Mouse (Mus musculus): ENCODE measurements around the gene Ilk. TPM values are rescaled to one million over a fixed set of nuclear protein-coding genes. Genes with fewer than 3 reads are reported as not detected.
A peak's percentile ranks its signal among the peaks of the same experiment; 100 is the strongest.
"Not testable (repeated sequence)": the region's sequence is repeated elsewhere in the genome, so short reads cannot be mapped to it uniquely, and the experiment has no call there.

Ilk gene
- total RNA-seq (2021): 10 to 100 TPM; 78.2 to 86.1 TPM
- long read RNA-seq, experiment 1, transcript Ilk-201 (13 exons, 1,795 nt): major isoform, 87 of 107 reads
- long read RNA-seq, experiment 1, partial matches to known transcripts: 14 of 107 reads
- long read RNA-seq, experiment 1, other reads (novel, unspliced or antisense): 5 of 107 reads
- long read RNA-seq, experiment 2, transcript Ilk-212 (13 exons, 1,749 nt): minor isoform, 6 of 95 reads
- long read RNA-seq, experiment 2, transcript Ilk-201 (13 exons, 1,795 nt): major isoform, 79 of 95 reads
- long read RNA-seq, experiment 2, partial matches to known transcripts: 6 of 95 reads
- long read RNA-seq, experiment 2, other reads (novel, unspliced or antisense): 3 of 95 reads

GRCm38 (mm10) chr7:105736264-105736901, at the start of gene Ilk:
Ilk (plus strand) TSS chr7:105736592.
- intact Hi-C loops (cut with DNase I; ENCODE audit: low total_unique reads): no loop called here
- peak; percentile 94 for DNase-seq

GRCm38 (mm10) chr7:105690875-105691274, 45.5 kb upstream of the Ilk start:
- intact Hi-C loops (cut with DNase I; ENCODE audit: low total_unique reads): no loop called here
- no peak for DNase-seq

- no peak for DNase-seq
- intact Hi-C loops (cut with DNase I; ENCODE audit: low total_unique reads): no loop called here
Observed at GRCm38 (mm10) chr7:105703184-105703583, 33.2 kb upstream of the Ilk start.

GRCm38 (mm10) chr7:105703816-105704215, 32.6 kb upstream of the Ilk start:
- DNase-seq: no peak
- intact Hi-C loops (cut with DNase I; ENCODE audit: low total_unique reads): no loop called here

- intact Hi-C loops (cut with DNase I; ENCODE audit: low total_unique reads): no loop called here
- DNase-seq: no peak
Observed at GRCm38 (mm10) chr7:105708733-105709132, 27.7 kb upstream of the Ilk start.

- intact Hi-C loops (cut with DNase I; ENCODE audit: low total_unique reads): no loop called here
- no peak for DNase-seq
Observed at GRCm38 (mm10) chr7:105715366-105715765, 21.0 kb upstream of the Ilk start.

GRCm38 (mm10) chr7:105721916-105722315, 14.5 kb upstream of the Ilk start:
- intact Hi-C loops (cut with DNase I; ENCODE audit: low total_unique reads): no loop called here

GRCm38 (mm10) chr7:105726144-105726979, 10.0 kb upstream of the Ilk start:
- no peak for DNase-seq
- intact Hi-C loops (cut with DNase I; ENCODE audit: low total_unique reads): loop anchor here (2.0 kb wide), 1 partner anchor 92 kb away; no protein-coding TSS in a partner anchor

More at GRCm38 (mm10) chr7:105721916-105722315, 14.5 kb upstream of the Ilk start:
- no peak for DNase-seq

- intact Hi-C loops (cut with DNase I; ENCODE audit: low total_unique reads): loop anchor here (2.0 kb wide), 1 partner anchor 92 kb away; no protein-coding TSS in a partner anchor
Observed at GRCm38 (mm10) chr7:105726980-105727325, 9.4 kb upstream of the Ilk start.

GRCm38 (mm10) chr7:105728701-105729428, 7.5 kb upstream of the Ilk start:
- DNase-seq: no peak
- intact Hi-C loops (cut with DNase I; ENCODE audit: low total_unique reads): no loop called here

More at GRCm38 (mm10) chr7:105726980-105727325, 9.4 kb upstream of the Ilk start:
- no peak for DNase-seq

- no peak for DNase-seq
- intact Hi-C loops (cut with DNase I; ENCODE audit: low total_unique reads): no loop called here
Observed at GRCm38 (mm10) chr7:105733836-105734235, 2.6 kb upstream of the Ilk start.

GRCm38 (mm10) chr7:105734826-105735225, 1.6 kb upstream of the Ilk start:
- DNase-seq: no peak
- intact Hi-C loops (cut with DNase I; ENCODE audit: low total_unique reads): no loop called here

- DNase-seq; intact Hi-C loops (cut with DNase I; ENCODE audit: low total_unique reads): not testable (repeated sequence)
Observed at GRCm38 (mm10) chr7:105735464-105735863, 928 bp upstream of the Ilk start.

GRCm38 (mm10) chr7:105736911-105737521, 624 bp downstream of the Ilk start, which contains the start of gene Rrp8:
Rrp8 (minus strand) TSS chr7:105737385.
- peak; percentile 41 for DNase-seq
- intact Hi-C loops (cut with DNase I; ENCODE audit: low total_unique reads): no loop called here

GRCm38 (mm10) chr7:105737648-105738047, 1.3 kb downstream of the Ilk start:
- no peak for DNase-seq
- intact Hi-C loops (cut with DNase I; ENCODE audit: low total_unique reads): no loop called here

- DNase-seq: no peak
- intact Hi-C loops (cut with DNase I; ENCODE audit: low total_unique reads): no loop called here
Observed at GRCm38 (mm10) chr7:105738286-105738685, 1.9 kb downstream of the Ilk start.

GRCm38 (mm10) chr7:105738948-105739347, 2.6 kb downstream of the Ilk start:
- intact Hi-C loops (cut with DNase I; ENCODE audit: low total_unique reads): no loop called here
- peak; percentile 70 for DNase-seq

GRCm38 (mm10) chr7:105740089-105740795, 3.9 kb downstream of the Ilk start:
- intact Hi-C loops (cut with DNase I; ENCODE audit: low total_unique reads): loop anchor here (10.0 kb wide), 1 partner anchor 105 kb away; the partner anchor contains the start of gene Trim3
- DNase-seq: no peak

All from gastrocnemius, postnatal 14 days (tissue).